Mouse (Mus musculus) heart, adult 11 months (tissue): ENCODE results near the gene Acadl.

ENCODE experiments used
- DNase-seq: peaks from one replicate; pipeline ENCODE4 v3.0.0; 2022

Gene Acadl

GRCm38 (mm10) chr1:66862712-66863511 lies at the start of gene Acadl:
Gene Acadl, minus strand, starts transcription at chr1:66863277.
- peak; percentile 100 for DNase-seq

- no peak for DNase-seq
Observed at GRCm38 (mm10) chr1:66912305-66912704, 49.2 kb upstream of the Acadl start.

DNA sequence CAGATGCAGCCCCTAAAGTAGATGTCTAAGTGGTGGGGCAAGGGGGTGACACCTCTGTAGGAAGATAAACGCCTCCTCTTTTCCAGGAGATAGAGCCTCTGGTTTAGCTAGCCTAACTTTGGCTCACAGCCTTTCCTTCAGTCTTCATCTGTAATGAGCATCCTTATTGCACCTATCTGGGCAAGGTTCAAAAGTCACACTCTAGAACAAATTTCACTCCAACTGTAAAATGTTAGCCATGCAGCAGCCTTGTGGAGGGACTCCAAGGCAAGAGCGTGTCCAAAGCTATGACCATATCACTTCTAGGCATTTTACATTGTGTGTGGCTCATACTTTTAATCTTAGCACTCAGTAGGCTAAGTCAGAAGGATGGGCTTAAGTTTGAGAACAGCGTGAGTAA lies 39.5 kb upstream of the Acadl start:
- DNase-seq = no peak

GRCm38 (mm10) chr1:66900946-66901345 lies 37.9 kb upstream of the Acadl start:
- no peak for DNase-seq

DNA sequence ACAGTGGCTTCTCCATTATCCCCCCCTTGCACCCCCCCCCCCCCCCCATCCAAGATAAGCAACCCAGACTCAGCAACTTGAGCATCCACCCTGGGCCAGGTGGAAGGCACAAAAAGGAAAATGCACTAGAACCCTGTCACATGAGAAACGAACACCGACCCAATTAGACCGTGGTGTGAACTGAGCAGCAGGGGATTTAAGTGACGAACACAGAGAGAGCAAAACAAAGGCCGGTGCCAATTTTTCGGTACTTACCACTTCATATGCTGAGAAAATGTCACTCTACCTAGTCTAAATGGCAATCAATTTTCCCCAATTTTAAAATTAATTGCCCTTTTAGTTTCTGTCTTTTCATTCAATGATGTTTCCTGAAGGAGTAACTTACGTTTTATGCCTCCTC lies 35.2 kb upstream of the Acadl start:
- no peak for DNase-seq

DNA sequence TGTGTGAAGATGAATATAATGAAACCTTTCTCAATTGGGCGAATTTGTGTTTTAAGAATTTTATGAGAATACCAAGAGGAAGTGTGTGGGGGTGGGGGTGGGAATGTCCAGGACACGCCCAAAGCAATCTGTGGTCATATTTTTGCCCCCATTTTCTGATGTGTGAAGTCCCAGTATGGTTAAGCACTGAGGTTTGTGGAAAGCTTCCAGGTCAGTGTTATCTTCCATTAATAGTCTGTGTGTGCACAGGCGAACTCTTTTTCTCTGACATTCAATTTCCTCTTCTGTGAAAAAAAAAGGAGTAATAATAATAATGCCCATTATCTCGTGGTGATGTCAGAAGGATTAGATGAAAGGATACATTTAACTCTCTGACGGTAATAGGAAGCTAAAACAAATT lies 33.5 kb upstream of the Acadl start:
- no peak for DNase-seq

DNA sequence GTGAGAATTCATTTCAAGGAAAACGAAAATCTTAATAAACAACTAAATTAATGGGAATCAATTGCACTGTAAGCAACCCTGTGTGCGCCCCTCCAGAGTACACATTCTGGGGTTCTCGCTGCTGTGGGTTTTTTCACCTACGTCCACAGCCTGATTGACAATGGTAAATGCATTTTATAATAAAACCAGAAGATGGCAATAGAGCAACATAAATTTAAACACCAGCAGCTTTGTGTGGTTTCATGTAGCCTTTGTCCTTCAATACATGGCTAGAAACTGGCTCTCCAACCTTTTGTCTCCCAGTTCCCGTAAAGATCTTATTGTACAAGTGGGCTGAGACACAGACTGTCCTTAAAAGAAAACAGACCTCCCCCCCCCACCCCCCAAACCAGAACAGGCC lies 33.0 kb upstream of the Acadl start:
- DNase-seq = no peak

DNA sequence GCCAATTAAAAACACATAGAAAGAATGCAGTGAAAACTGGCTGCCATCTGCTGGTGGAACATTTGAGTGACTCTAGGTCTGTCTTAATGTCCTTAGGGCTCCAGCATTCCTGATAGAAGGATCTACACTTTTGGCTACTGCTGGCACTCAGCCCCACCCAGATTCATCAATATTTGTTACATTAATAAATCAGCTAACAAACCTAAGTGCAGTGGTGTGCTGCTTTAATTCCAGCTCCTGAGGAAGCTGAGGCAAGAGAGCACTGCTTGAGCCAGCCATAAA lies 32.7 kb upstream of the Acadl start:
- DNase-seq = peak; percentile 88

- DNase-seq = no peak
Observed at GRCm38 (mm10) chr1:66895093-66895836, 32.2 kb upstream of the Acadl start.

GRCm38 (mm10) chr1:66887175-66887574 lies 24.1 kb upstream of the Acadl start:
- DNase-seq = no peak

DNA sequence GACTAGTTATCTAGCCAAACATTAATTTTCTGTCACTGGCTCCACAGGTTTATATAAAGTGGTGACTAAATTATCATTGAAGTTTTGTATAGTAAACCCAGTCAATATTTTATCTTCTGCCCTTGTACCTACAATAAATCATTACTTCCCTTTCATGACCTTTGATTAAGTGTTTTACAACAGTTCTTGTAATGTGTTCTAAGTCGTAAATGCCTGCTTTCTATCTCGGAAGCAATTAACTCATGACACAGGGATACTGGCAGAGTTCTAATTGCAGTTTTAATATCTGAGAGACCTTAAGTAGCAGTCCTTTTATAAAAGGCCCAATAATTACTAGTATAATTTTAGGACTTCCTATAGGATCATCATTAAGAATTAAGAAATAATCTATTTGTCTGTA lies 17.1 kb upstream of the Acadl start:
- DNase-seq = no peak

DNA sequence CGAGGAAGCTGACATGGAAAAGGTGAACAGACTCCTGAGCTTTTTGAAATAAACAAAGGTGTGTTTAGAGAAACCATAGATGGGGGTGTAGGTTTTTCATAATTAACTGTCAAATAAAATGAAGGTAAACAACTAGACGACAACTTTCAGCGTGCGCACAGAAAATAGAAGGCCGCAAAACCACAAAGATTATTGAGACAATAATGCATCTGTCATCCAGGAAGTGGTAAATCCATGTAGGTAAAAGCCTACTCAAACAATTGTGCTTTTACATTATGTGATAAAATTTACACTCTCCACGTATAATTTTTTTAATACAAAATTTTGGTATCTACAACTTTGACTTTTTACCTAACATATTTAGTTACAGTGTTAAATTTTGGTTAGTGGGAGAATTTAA lies 11.7 kb upstream of the Acadl start:
- DNase-seq = no peak

DNA sequence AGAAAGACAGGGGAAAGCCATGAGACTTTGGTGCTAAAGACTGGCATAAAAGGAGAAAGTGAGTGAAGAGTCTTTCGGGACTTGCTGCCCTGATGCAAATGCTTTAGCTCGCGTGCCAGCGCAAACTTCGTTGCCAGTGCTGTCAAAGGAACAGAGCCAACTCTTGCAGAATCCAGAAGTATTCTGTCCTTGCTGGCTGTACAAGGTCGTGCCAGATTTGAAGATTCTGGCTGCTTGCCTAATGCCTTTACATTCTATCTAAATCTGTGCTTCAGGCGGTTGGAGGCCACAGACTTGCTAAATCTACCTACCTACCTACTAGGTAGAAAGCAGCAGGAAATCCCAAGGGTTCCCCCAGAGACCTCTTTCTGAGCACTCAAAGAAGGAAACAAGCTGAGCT lies 8.5 kb upstream of the Acadl start:
- DNase-seq = peak; percentile 93

DNA sequence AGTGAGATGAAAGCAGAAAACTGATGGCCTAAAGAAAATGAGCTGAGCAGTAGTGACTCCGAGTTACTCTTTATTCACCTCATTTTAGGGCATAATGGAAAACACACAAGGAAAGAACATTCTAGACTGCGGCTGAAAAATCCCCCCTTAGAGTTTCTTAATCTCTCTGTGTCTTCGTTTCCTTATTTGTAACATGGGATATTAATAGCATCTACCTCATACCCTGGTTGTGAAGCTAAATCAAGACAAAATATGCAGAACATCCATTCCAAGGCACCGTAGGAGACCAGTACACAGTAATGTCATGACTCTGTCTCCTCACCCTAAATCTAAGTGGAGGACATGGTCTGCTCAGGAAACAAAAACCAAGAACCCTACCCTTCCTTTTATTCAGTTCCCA lies 2.6 kb upstream of the Acadl start:
- no peak for DNase-seq

GRCm38 (mm10) chr1:66863741-66864495 lies 841 bp upstream of the Acadl start:
- no peak for DNase-seq

- DNase-seq = no peak
Observed at GRCm38 (mm10) chr1:66861764-66862672, 1.1 kb downstream of the Acadl start.

GRCm38 (mm10) chr1:66847506-66847905 lies 15.6 kb downstream of the Acadl start:
- no peak for DNase-seq

DNA sequence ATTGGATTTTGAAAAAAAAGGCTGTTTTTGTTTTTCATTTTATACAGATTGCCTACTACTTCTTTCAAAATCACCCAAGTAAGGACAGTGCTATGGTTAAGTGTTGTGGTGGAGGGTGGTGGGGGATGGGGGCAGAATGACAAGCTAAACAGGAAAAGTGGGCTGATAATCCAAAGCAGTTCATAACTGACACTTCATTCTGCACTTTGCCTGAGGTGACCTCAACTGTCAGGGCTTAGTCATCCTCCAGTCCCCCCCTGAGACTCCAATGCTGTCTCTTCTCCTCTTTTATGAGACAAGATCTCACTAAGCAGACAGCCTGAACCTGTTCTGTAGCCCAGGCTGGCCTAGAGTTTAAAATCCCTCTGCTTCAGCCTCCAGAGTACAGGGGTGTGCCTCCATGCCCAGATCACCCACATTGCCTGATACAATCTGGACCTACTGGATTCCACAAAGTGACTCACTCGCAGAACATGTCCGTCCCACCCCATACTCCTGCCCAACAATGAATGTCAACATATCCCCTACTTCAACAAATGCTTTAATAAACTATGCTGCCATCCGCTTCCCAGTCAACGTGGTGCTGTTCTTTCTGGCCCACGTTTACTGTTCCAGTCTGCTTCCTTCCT lies 17.3 kb downstream of the Acadl start:
- DNase-seq = no peak

- no peak for DNase-seq
Observed at GRCm38 (mm10) chr1:66841938-66842337, 21.1 kb downstream of the Acadl start.

DNA sequence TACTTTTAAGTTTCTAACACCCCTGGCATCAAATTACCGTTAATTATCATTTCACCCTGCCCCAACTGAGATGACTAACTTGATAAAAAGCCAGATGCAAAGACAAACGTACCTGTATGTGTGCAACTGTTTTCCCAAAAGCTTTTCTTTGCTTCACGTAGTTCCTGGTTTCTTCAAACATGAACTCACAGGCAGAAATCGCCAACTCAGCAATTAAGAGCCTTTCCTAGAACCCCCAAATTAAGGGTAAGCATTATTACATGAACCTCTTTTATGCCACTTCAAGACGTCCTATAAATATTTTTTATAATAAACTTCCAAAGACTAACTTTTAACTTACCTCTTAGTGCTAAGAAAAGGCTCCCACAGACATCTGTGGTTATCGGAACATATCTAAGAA lies 21.6 kb downstream of the Acadl start:
- no peak for DNase-seq

DNA sequence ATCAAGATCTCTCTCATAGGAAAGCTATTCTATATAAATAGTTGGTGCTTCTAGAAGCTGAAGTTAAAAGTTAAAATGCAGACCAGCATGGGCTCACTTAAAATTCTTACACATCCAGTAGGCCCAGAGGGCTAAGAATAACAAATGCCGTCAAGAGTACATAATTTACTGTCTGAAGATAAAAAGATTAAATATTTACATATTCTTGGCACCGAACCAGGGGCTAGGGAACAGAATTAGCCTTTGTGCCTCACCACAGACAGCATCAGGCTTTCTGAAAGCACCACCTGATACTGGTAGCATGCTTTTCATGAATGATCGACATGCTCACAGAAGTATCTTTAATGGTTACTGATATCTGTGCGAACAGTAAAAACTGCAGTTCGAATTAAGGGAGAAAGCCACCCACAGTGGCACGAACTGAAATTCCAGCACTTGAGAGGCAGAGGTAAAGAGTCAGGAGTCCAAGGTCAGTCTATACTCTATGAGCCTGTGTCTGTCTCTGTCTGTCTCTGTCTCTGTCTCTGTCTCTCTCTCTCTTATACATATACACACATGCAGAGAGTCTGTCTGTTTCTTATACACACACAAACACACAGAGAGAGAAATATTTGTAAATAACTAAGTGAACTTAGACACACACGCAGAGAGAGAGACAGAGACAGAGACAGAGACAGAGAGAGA lies 23.2 kb downstream of the Acadl start:
- DNase-seq = no peak

DNA sequence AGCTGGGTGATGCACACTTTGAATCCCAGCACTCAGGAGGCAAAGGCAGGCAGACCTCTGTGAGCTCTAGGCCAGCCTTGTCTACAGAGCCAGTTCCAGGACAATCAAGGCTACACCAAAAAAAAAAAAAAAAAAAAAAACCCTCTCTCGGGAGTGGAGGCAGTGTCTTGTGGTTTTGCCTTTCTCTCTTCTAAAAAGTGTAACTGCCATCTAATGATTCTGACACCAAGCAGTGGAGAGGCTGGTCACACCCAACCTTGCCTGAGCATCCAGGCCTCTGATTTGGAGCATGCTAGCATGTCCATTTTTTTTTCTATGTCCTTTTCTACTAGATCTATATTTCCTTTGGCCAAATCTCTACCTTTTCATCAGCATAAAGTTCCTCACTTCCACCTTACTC lies 23.9 kb downstream of the Acadl start:
- no peak for DNase-seq
